Mouse (Mus musculus) G1E (cell line): ENCODE results near the gene Calr.

Experiments used
- CTCF ChIP-seq: IDR thresholded peaks from 2 replicates; pipeline ENCODE4 v1.5.1; 2012; ENCODE audit warnings: low read depth, low read length, inconsistent platforms, mixed read lengths
- GATA1 ChIP-seq: IDR thresholded peaks from 2 replicates; pipeline ENCODE4 v1.6.1; 2012; ENCODE audit warnings: borderline replicate concordance, low read length, inconsistent platforms, mixed read lengths
- GATA2 ChIP-seq: IDR thresholded peaks from 2 replicates; pipeline ENCODE4 v1.6.1; 2012; ENCODE audit warnings: low read depth, low read length, inconsistent platforms, borderline replicate concordance
- POLR2AphosphoS5 ChIP-seq: IDR thresholded peaks from 2 replicates; pipeline ENCODE4 v1.6.1; 2012; ENCODE audit warnings: low read depth, low read length, inconsistent platforms; ENCODE audit not compliant: insufficient replicate concordance
- TAL1 ChIP-seq: conservative IDR thresholded peaks from 2 replicates; pipeline ENCODE4 v1.6.1; 2012; ENCODE audit warnings: low read depth, low read length, inconsistent platforms, mixed read lengths

GRCm38 (mm10) chr8:84837912-84838470 lies 8.7 kb downstream of the Calr start:
- TF ChIP-seq CTCF (no peak), GATA1 (no peak), POLR2AphosphoS5 (no peak), GATA2 (no peak), TAL1 (no peak)
